Mouse (Mus musculus) MEL (cell line): Measurements from ENCODE around the gene Raly. TPM values are rescaled to one million over a fixed set of nuclear protein-coding genes. Genes with fewer than 3 reads are reported as not detected.
A peak's percentile ranks its signal among the peaks of the same experiment; 100 is the strongest.

Experiments
- DNase-seq: peaks from one replicate; pipeline ENCODE4 v3.0.0; 2011; ENCODE audit warnings: low read depth, low spot score
- H3K27ac ChIP-seq: 2 replicates; pipeline ENCODE4 v1.5.1; 2012; ENCODE audit warnings: low read depth, mild to moderate bottlenecking, control low read depth, low read length, moderate library complexity; ENCODE audit not compliant: control insufficient read depth
- H3K27me3 ChIP-seq, 2 experiments: fragments of 150-350 bp in 1 of 2; sonication (generic) in 1 of 2; 2 replicates each; pipeline ENCODE4 v1.6.1; 2012; ENCODE audit warnings: low read length in 2 of 2, mild to moderate bottlenecking in 2 of 2, improper control_type of control experiment in 1 of 2, moderate library complexity in 1 of 2; ENCODE audit not compliant: insufficient read depth in 2 of 2, control insufficient read depth in 1 of 2
- H3K36me3 ChIP-seq, 2 experiments: 2 replicates each; pipeline ENCODE4 v1.6.1; 2012 to 2014; ENCODE audit warnings: low read length in 2 of 2, improper control_type of control experiment in 1 of 2, inconsistent platforms in 1 of 2, mild to moderate bottlenecking in 1 of 2; ENCODE audit not compliant: insufficient read depth in 2 of 2, control insufficient read depth in 1 of 2
- H3K4me1 ChIP-seq, 2 experiments: fragments of 150-350 bp in 1 of 2; sonication (generic) in 1 of 2; 2 replicates each; pipeline ENCODE4 v1.6.1; 2012; ENCODE audit warnings: low read length in 2 of 2, improper control_type of control experiment in 1 of 2, mild to moderate bottlenecking in 1 of 2; ENCODE audit not compliant: insufficient read depth in 2 of 2, control insufficient read depth in 1 of 2
- H3K4me3 ChIP-seq, 2 experiments: fragments of 150-350 bp in 1 of 2; sonication (generic) in 1 of 2; 2 replicates each; pipeline ENCODE4 v1.5.1; 2012; ENCODE audit warnings: low read depth in 2 of 2, low read length in 2 of 2, mild to moderate bottlenecking in 2 of 2, moderate library complexity in 2 of 2, control low read depth in 1 of 2, improper control_type of control experiment in 1 of 2; ENCODE audit not compliant: control insufficient read depth in 1 of 2, insufficient read depth in 1 of 2
- H3K79me2 ChIP-seq: 2 replicates; pipeline ENCODE4 v1.6.1; 2012; ENCODE audit warnings: mild to moderate bottlenecking, low read length, moderate library complexity; ENCODE audit not compliant: control insufficient read depth, poor library complexity, insufficient read depth
- H3K9ac ChIP-seq: 2 replicates; pipeline ENCODE4 v1.6.1; 2012; ENCODE audit warnings: low read depth, mild to moderate bottlenecking, control low read depth, low read length, moderate library complexity; ENCODE audit not compliant: control insufficient read depth, poor library complexity, severe bottlenecking
- H3K9me3 ChIP-seq: fragments of 150-350 bp; sonication (generic); replicated peaks from 2 replicates; pipeline ENCODE4 v1.6.1; 2012; ENCODE audit warnings: mild to moderate bottlenecking, low read length, improper control_type of control experiment, moderate library complexity; ENCODE audit not compliant: insufficient read depth
- BHLHE40 ChIP-seq: IDR thresholded peaks from 2 replicates; pipeline ENCODE4 v1.6.1; 2012; ENCODE audit warnings: low read depth, mild to moderate bottlenecking, inconsistent platforms, low read length, improper control_type of control experiment, borderline replicate concordance
- CTCF ChIP-seq, 3 experiments: IDR thresholded peaks in 2 of 3; conservative IDR thresholded peaks in 1 of 3; 2 replicates each; pipeline ENCODE4 v1.5.1; 2011 to 2012; ENCODE audit warnings: low read length in 3 of 3, low read depth in 2 of 3, mild to moderate bottlenecking in 2 of 3, improper control_type of control experiment in 1 of 3, inconsistent platforms in 1 of 3, mixed read lengths in 1 of 3, moderate library complexity in 1 of 3; ENCODE audit not compliant: control insufficient read depth in 1 of 3, insufficient read depth in 1 of 3, poor library complexity in 1 of 3, severe bottlenecking in 1 of 3
- E2F4 ChIP-seq: IDR thresholded peaks from 2 replicates; pipeline ENCODE4 v1.6.1; 2011; ENCODE audit warnings: low read depth, low read length, improper control_type of control experiment, borderline replicate concordance
- EP300 ChIP-seq, 2 experiments: IDR thresholded peaks; 2 replicates each; pipeline ENCODE4 v1.6.1; 2011; ENCODE audit warnings: improper control_type of control experiment in 2 of 2, low read length in 2 of 2, low read depth in 1 of 2, mild to moderate bottlenecking in 1 of 2
- GABPA ChIP-seq: IDR thresholded peaks from 2 replicates; pipeline ENCODE4 v1.6.1; 2012; ENCODE audit warnings: low read depth, mild to moderate bottlenecking, inconsistent platforms, low read length, improper control_type of control experiment, moderate library complexity
- GATA1 ChIP-seq: IDR thresholded peaks from 2 replicates; pipeline ENCODE4 v1.6.1; 2011; ENCODE audit warnings: low read depth, low read length, improper control_type of control experiment
- JUND ChIP-seq: IDR thresholded peaks from 2 replicates; pipeline ENCODE4 v1.6.1; 2011; ENCODE audit warnings: low read depth, mild to moderate bottlenecking, improper control_type of control experiment, low read length
- KAT2A ChIP-seq: conservative IDR thresholded peaks from 2 replicates; pipeline ENCODE4 v1.6.1; 2012; ENCODE audit warnings: low read depth, low read length, improper control_type of control experiment, inconsistent platforms
- MAFK ChIP-seq: IDR thresholded peaks from 2 replicates; pipeline ENCODE4 v1.6.1; 2011; ENCODE audit warnings: low read depth, mild to moderate bottlenecking, low read length, improper control_type of control experiment, borderline replicate concordance
- MEF2A ChIP-seq: IDR thresholded peaks from 2 replicates; pipeline ENCODE4 v1.6.1; 2014; ENCODE audit warnings: low read depth, mild to moderate bottlenecking, inconsistent platforms, low read length, improper control_type of control experiment; ENCODE audit not compliant: poor library complexity, insufficient replicate concordance, severe bottlenecking; ENCODE audit errors: extremely low read depth
- MXI1 ChIP-seq: IDR thresholded peaks from 2 replicates; pipeline ENCODE4 v1.6.1; 2011; ENCODE audit warnings: mild to moderate bottlenecking, low read depth, low read length, improper control_type of control experiment
- MYB ChIP-seq: IDR thresholded peaks from 2 replicates; pipeline ENCODE4 v1.6.1; 2011; ENCODE audit warnings: mild to moderate bottlenecking, low read depth, low read length, improper control_type of control experiment
- MYC ChIP-seq: IDR thresholded peaks from 2 replicates; pipeline ENCODE4 v1.6.1; 2011; ENCODE audit warnings: low read depth, mild to moderate bottlenecking, low read length, improper control_type of control experiment, moderate library complexity
- NELFE ChIP-seq: IDR thresholded peaks from 2 replicates; pipeline ENCODE4 v1.6.1; 2011; ENCODE audit warnings: low read depth, low read length, improper control_type of control experiment
- POLR2A ChIP-seq, 2 experiments: IDR thresholded peaks; 2 replicates each; pipeline ENCODE4 v1.6.1; 2011 to 2012; ENCODE audit warnings: low read length in 2 of 2, mild to moderate bottlenecking in 2 of 2, control low read depth in 1 of 2, improper control_type of control experiment in 1 of 2, low read depth in 1 of 2, moderate library complexity in 1 of 2; ENCODE audit not compliant: control insufficient read depth in 1 of 2, insufficient read depth in 1 of 2, poor library complexity in 1 of 2
- RAD21 ChIP-seq: IDR thresholded peaks from 2 replicates; pipeline ENCODE4 v1.6.1; 2011; ENCODE audit warnings: mild to moderate bottlenecking, low read depth, low read length, improper control_type of control experiment
- RCOR1 ChIP-seq: IDR thresholded peaks from 2 replicates; pipeline ENCODE4 v1.6.1; 2012; ENCODE audit warnings: low read depth, mild to moderate bottlenecking, inconsistent platforms, low read length, improper control_type of control experiment
- SMC3 ChIP-seq: IDR thresholded peaks from 2 replicates; pipeline ENCODE4 v1.6.1; 2011; ENCODE audit warnings: low read depth, low read length, improper control_type of control experiment
- TAL1 ChIP-seq: IDR thresholded peaks from 2 replicates; pipeline ENCODE4 v1.6.1; 2012; ENCODE audit warnings: mild to moderate bottlenecking, inconsistent platforms, low read length, moderate library complexity, mixed read lengths
- TBP ChIP-seq: IDR thresholded peaks from 2 replicates; pipeline ENCODE4 v1.8.0; 2011; ENCODE audit warnings: low read depth, low read length, improper control_type of control experiment
- USF1 ChIP-seq: IDR thresholded peaks from 2 replicates; pipeline ENCODE4 v1.6.1; 2014; ENCODE audit warnings: low read depth, mild to moderate bottlenecking, inconsistent platforms, low read length, improper control_type of control experiment, moderate library complexity
- ZC3H11A ChIP-seq: IDR thresholded peaks from 2 replicates; pipeline ENCODE4 v1.6.1; 2012; ENCODE audit warnings: low read depth, mild to moderate bottlenecking, inconsistent platforms, low read length, improper control_type of control experiment
- ZKSCAN1 ChIP-seq: IDR thresholded peaks from 2 replicates; pipeline ENCODE4 v1.6.1; 2012; ENCODE audit warnings: low read depth, mild to moderate bottlenecking, inconsistent platforms, low read length, improper control_type of control experiment, moderate library complexity
- ZMIZ1 ChIP-seq: IDR thresholded peaks from 2 replicates; pipeline ENCODE4 v1.6.1; 2012; ENCODE audit warnings: low read depth, mild to moderate bottlenecking, inconsistent platforms, low read length, improper control_type of control experiment, moderate library complexity
- ZNF384 ChIP-seq: IDR thresholded peaks from 2 replicates; pipeline ENCODE4 v1.6.1; 2012; ENCODE audit warnings: low read depth, mild to moderate bottlenecking, inconsistent platforms, low read length, improper control_type of control experiment
- polyA plus RNA-seq, 2 experiments: library from polyadenylated mRNA; stranded (reverse) in 1 of 2; unstranded in 1 of 2; fragments of >175 nt in 1 of 2; fragments of >200 nt in 1 of 2; gene quantifications; 2 replicates each; pipeline versions ENCODE4 v1.2.1 to v1.2.4; 2012; ENCODE audit warnings: low replicate concordance in 2 of 2, low read depth in 1 of 2; ENCODE audit not compliant: insufficient read length in 2 of 2, insufficient read depth in 1 of 2, missing spikeins in 1 of 2
- total RNA-seq: library from RNA; depleted of rRNA; stranded (reverse); fragments of 300-350 nt; gene quantifications from 2 replicates; pipeline ENCODE4 v1.2.3, GENCODE M21; 2012

The Raly gene
- total and polyA plus RNA-seq, 3 experiments: 214 to 407 TPM; not detected in 1

DNA sequence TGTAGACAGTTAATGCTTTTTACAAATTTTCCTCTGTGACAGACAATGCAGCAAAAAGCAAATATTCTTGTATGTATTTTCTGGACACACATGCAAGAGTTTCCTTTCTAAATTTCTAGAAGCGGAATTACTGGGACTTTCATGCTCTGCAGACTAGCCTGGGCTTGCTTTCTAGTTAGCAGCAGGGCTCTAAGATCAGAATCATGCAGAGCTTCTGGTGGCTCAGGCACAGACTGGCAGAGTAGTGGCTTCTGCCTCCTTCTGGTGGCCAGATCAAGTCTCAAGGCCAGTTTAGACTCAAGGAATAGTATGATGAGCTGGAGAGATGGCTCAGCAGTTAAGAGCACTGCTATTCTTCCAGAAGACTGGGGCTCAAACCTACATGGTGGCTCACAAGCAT is 32.4 kb upstream of the Raly start:
- Histone ChIP-seq H3K27ac (no peak overlapping the region), H3K9ac (no peak overlapping the region)

DNA sequence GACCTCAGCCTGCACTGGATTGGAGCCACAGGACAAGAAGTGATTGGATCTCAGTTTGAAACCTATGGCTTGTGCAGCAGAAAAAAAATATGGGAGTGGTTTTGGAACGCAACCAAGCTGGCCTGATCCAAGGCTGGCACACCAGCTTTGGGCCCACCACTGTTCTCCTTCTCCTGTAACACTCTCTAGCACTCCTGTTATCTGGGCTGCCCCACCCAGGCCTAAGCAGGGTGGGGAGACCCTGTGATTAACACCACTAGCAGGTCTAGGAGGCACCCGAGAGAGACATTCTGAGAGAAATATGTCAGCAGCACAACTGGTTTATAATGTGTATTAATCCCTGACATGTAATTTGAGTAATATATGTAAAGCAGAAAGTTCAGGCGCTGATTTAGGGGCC is 27.7 kb upstream of the Raly start:
- Histone ChIP-seq H3K4me3 (no peak overlapping the region), H3K79me2 (no peaks in the 10 kb centered on the region), H3K4me1 (peaks cover 0 to 19% of the 10 kb centered on the region in 2 experiments; a peak in 2 of 4 replicates), H3K9ac (no peak overlapping the region), H3K27me3 (no peaks in the 10 kb centered on the region; a peak in 2 of 4 replicates), H3K36me3 (peaks cover 0 to 2% of the 10 kb centered on the region in 2 experiments; a peak in 2 of 4 replicates), H3K27ac (no peak overlapping the region), H3K9me3 (no peaks in the 10 kb centered on the region)
- TF ChIP-seq RCOR1 (no peak), ZNF384 (0 out of 2 replicates have a peak, but pooled peaks have one; percentile 13)
- peak; percentile 14 for DNase-seq

More for the DNA sequence above, 32.4 kb upstream of the Raly start:
- Histone ChIP-seq H3K79me2 (no peaks in the 10 kb centered on the region), H3K27me3 (no peaks in the 10 kb centered on the region; a peak in 2 of 4 replicates), H3K4me1 (peaks cover 4 to 6% of the 10 kb centered on the region in 2 experiments), H3K4me3 (no peak overlapping the region), H3K36me3 (peaks cover 0 to 3% of the 10 kb centered on the region in 2 experiments; a peak in 2 of 4 replicates), H3K9me3 (no peaks in the 10 kb centered on the region)
- DNase-seq: no peak
- TF ChIP-seq MAFK: no peak
- no peak for TF ChIP-seq ZNF384
- TF ChIP-seq BHLHE40: no peak
- TF ChIP-seq RAD21: no peak

DNA sequence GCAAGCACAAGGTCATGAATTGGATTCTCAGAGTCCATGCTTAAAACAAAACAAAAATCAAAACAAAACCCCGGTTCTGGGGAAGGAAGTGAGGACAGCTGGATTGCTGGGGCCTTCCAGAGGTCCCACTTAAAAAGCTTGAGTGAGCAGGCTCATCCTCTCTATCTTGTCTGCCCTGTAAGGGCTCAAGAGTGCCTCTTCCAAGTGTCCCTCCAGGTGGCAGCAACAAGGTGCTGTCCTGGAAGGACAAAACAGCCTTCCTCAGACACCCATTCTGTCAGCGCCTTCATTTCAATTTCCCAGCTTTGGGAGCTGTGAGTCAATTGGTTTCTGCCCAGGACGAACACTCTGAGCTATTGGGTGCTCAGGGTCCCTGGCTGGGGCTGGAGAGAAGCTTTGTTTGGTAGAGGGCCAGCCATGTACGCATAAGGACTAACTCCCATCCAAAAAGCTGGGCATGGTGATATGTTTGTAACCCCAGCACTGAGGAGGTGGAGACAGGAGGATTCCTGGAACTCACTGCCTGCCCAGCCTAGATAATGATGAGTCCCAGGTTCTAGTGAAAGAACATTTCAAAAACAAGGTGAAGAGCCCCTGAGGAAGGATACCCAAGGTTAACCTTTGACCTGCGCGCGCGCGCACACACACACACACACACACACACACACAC is 25.9 kb upstream of the Raly start:
- Histone ChIP-seq H3K9ac (no peak overlapping the region), H3K27me3 (no peaks in the 10 kb centered on the region; a peak in 2 of 4 replicates), H3K79me2 (no peaks in the 10 kb centered on the region), H3K27ac (no peak overlapping the region), H3K9me3 (no peaks in the 10 kb centered on the region), H3K4me3 (no peak overlapping the region), H3K36me3 (peaks cover 0 to 2% of the 10 kb centered on the region in 2 experiments; a peak in 2 of 4 replicates), H3K4me1 (peaks cover 0 to 19% of the 10 kb centered on the region in 2 experiments; a peak in 2 of 4 replicates)
- TF ChIP-seq GATA1 (no peak), JUND (no peak), MEF2A (no peak), POLR2A (IDR thresholded peaks at IDR 0.05; ENCODE audit: control insufficient read depth in 1 of 2, insufficient read depth in 1 of 2, low read depth in 1 of 2, low read length in 2 of 2, poor library complexity in 1 of 2) (no peak), RAD21 (peak; percentile 8; the same call in 1 of the 2 replicates), MYC (no peak), BHLHE40 (no peak), ZC3H11A (no peak), GABPA (no peak), CTCF (IDR thresholded peaks at IDR 0.05 in 2 of 3, conservative IDR thresholded peaks at IDR 0.05 in 1 of 3; ENCODE audit: control insufficient read depth in 1 of 3, insufficient read depth in 1 of 3, low read depth in 2 of 3, low read length in 3 of 3, poor library complexity in 1 of 3, severe bottlenecking in 1 of 3) (peak in 2 of 3 experiments; percentile 9 to 38; a peak in 2 of 6 replicates), E2F4 (no peak), SMC3 (peak; percentile 24; the same call in 1 of the 2 replicates), ZKSCAN1 (no peak), MXI1 (no peak), MYB (no peak), TAL1 (peak; percentile 78), EP300 (IDR thresholded peaks at IDR 0.05; ENCODE audit: low read depth in 1 of 2, low read length in 2 of 2) (peak in 1 of 2 experiments; percentile 28; a peak in 1 of 4 replicates), KAT2A (no peak), ZMIZ1 (no peak), TBP (no peak), USF1 (no peak), NELFE (no peak)
- peak; percentile 43 for DNase-seq
